Mouse (Mus musculus) cerebellum, adult 8-10 months (tissue): ENCODE measurements around the gene Mcm10.
"Not testable (repeated sequence)": the region's sequence is repeated elsewhere in the genome, so short reads cannot be mapped to it uniquely, and the experiment has no call there.

Source experiments
- DNase-seq: peaks from one replicate; pipeline ENCODE4 v3.0.0; 2022

Mcm10 gene

DNA sequence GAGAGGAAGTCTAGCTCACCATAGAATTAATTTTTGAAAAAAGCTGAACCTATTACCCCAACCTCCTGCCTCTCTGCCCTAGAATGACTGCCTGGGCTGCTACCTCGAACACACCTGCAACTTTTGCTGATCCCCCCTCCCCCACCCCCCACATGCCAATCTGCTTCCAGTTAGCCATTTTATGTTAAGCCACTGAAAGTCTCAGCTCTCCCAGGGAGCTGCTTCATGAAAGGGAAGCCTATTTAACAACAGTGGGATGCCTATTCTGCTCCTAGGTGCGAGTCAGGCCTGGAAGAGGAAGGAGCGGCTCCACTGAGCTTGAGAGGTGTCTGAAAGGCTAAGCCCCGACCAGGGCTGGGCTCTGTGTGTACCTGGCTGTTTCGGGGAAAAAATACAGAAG is 28.6 kb downstream of the Mcm10 start:
- no peak for DNase-seq

DNA sequence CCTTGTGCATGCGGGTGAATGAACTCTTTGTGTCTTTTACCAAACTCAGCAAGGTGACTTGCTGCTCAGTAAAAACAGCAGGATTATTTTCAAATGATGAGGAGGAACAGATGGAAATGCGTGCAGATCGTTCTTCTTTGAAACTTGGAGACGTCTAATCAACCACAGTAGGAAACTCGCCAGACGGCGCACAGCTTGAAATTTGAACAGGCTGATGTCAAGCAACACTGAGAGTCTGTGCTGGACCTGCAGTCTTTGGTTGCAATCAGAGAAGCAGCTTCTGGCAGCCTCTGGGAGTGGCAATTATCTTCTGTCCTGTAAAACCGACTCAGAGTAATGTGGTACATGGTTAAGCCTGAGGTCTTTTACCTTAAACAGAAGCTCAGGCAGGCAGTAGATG is 34.5 kb downstream of the Mcm10 start:
- DNase-seq: no peak

DNA sequence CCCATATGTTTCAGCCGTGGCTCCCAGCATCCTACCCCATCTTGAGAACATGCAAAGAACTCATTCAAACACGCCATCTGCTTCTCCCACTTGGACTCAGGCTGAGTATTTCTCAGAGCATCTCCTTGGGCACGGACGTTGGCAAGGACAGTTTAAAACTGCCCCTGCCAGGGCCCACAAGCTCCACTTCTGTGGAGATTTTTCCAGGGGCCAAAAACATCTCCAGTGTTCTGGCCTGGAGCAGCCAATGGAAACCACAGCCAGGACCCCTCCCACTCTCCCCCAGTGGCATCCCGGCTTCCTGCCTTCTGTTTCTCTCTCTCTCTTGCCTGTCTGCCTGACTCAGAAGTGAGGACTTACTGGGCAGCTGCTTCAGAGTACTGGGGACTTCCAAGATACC is 36.8 kb downstream of the Mcm10 start, which contains the start of gene Ucma:
Gene Ucma, plus strand, starts transcription at position 316 of the 400 bp plus-strand sequence.
- no peak for DNase-seq

DNA sequence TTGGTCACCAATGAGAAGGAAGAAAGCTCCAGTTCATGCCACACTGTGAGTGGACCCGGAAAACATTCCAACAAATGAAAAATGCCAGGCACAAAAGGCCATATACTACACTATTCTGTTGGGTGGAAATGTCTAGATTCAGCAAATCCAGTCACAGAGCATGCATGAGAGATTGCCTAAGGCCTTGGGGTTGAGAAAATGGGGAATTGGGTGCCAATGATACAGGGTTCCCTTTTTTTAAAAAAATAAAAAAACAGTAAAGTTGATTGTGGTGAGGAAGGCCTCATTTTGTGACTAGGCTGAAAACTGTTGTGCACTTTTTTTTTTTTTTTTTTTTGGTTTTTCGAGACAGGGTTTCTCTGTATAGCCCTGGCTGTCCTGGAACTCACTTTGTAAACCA is 43.5 kb downstream of the Mcm10 start:
- no peak for DNase-seq

DNA sequence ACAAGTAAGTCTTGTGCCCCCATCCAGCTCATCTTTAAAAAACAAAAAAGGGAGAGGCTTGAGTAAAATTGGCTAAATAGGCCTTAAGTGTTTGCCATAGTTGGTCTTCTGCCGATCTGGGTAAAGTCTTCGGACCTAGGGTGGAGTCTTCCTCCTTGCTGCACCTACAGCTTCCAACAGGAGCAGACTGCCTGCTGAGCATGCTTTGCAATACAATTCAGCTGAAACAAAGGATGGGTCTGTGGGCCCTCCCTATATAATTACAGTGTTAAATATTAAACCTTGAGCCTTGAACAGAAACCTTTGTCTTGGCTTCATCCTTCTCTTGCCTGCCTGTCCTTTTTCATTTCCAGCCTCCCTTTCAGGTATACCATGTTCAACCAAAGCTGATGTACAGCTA is 44.8 kb downstream of the Mcm10 start:
- no peak for DNase-seq

DNA sequence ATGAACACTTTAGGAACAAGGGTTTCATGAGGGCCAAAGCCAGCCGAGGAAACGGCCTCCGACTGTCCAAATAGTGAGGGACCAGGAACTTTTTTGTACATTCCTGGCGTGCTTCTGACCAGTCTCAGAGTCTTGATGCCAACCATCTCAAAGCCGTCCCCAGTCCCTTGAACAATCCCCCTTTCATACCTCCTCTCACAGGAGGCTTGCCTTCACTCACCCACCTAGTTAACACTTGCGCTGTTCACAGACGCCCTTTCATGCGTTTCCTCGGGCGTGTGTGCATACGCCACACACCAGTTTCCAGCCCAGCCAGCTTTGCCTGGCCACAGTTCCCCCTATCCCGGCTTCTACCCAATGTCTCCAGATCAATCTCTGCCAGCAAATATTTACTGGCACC is 54.6 kb downstream of the Mcm10 start:
- DNase-seq: no peak

DNA sequence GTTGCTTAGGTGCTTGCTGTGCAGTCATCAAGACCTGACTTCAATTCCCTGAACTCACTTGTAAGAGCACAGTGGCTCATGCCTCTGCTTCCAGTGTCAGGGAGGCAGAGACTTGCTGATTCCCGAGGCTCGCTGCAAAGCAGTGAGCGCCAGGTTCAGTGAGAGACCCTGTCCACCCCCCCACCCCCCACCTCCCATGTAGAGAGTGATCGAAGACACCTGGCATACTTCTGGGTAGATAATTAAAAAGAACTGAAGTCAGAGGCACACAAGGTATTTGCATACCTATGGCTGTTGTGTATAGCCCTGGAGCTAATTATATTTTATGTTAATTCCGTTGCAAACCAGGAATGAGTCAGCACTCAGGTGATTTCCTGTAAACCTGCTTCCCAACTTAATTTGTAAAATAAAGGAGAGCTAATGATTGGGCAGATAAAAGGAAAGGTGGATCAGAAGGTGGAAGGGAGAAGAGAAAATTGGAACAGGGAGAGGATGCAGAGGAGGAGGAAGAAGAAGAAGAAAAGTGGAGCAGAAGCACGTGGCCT is 58.3 kb downstream of the Mcm10 start:
- DNase-seq: no peak

DNA sequence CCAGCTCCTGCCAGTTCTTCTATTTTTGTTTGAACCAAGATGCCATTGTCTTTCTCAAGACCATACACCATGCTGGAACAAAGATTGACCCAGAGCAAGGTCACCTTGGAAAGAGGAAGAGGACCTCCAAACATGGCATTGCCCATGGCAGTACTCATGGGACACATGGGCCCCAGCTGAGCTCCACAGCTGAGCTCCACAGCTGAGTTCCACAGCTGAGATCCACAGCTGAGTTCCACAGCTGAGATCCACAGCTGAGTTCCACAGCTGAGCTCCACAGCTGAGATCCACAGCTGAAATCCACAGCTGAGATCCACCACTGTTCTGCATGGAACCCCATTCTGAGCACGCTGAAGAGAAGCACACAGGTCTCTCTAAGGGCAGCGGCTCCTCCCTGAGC is 61.6 kb downstream of the Mcm10 start:
- DNase-seq: no peak

DNA sequence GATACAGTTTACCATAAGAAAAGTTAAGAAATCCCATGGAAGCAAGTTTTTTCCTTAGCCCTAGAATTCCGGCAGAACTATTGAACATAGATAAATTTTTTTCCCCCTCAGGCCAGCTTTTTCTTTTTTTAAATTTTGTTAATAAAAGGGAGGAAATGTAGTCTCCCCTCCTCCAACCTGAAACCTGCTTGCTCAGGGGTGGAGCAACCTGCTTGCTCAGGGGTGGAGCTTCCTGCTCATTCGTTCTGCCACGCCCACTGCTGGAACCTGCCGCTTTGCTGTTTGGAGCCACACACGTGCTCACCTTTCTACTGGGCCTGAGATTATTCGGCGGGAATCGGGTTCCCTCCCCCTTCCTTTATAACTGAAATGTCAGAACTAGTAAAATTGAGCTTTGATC is 62.9 kb downstream of the Mcm10 start:
- DNase-seq: not testable (repeated sequence)

DNA sequence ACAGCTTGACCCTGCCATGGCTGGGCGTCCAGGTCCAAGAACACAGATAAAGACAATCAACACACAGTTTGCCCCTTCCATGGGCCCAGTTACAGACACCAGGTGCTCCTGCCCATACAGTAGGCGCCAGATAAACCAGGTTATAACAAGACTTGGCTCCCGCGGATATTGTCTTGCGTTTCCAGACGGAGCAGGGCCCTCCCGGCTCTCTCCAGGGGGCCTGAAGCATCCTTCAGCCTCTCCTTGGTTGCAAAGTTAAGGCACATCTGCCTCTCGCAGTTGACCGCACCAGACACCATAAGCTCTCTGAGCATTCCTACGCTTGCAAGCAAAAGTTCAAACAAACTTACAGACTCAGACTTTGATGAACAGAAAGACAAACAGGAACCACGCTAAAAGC is 71.7 kb downstream of the Mcm10 start:
- DNase-seq: no peak
